Mouse (Mus musculus) mesoderm, embryonic 11.5 days (tissue): ENCODE data around the gene 4921530L21Rik.

Experiments used
- DNase-seq: peaks from one replicate; pipeline ENCODE4 v3.0.0-alpha.2; 2012; ENCODE audit warnings: low read depth, low spot score

The 4921530L21Rik gene

GRCm38 (mm10) chr14:95880954-95881353 is at the start of gene 4921530L21Rik:
4921530L21Rik (plus strand) TSS chr14:95881254.
- no peak for DNase-seq

GRCm38 (mm10) chr14:95833866-95834265 is 47.2 kb upstream of the 4921530L21Rik start:
- DNase-seq: no peak

GRCm38 (mm10) chr14:95862981-95863380 is 18.1 kb upstream of the 4921530L21Rik start:
- no peak for DNase-seq

GRCm38 (mm10) chr14:95865676-95866416 is 15.2 kb upstream of the 4921530L21Rik start:
- no peak for DNase-seq

- no peak for DNase-seq
Measured at GRCm38 (mm10) chr14:95872020-95872419, 9.0 kb upstream of the 4921530L21Rik start.

GRCm38 (mm10) chr14:95876785-95877510 is 4.1 kb upstream of the 4921530L21Rik start:
- no peak for DNase-seq

GRCm38 (mm10) chr14:95877548-95877947 is 3.5 kb upstream of the 4921530L21Rik start:
- no peak for DNase-seq

GRCm38 (mm10) chr14:95899458-95899857 is 18.4 kb downstream of the 4921530L21Rik start:
- no peak for DNase-seq

GRCm38 (mm10) chr14:95904591-95905095 is 23.6 kb downstream of the 4921530L21Rik start:
- DNase-seq: no peak

GRCm38 (mm10) chr14:95913293-95913692 is 32.2 kb downstream of the 4921530L21Rik start:
- no peak for DNase-seq

- DNase-seq: no peak
Measured at GRCm38 (mm10) chr14:95926742-95927141, 45.7 kb downstream of the 4921530L21Rik start.

- no peak for DNase-seq
Measured at GRCm38 (mm10) chr14:95927810-95928785, 47.0 kb downstream of the 4921530L21Rik start.
